Mouse (Mus musculus): ENCODE results near the gene Etfa. TPM values are rescaled to one million over a fixed set of nuclear protein-coding genes. Genes with fewer than 3 reads are reported as not detected.

Gene Etfa
- 106 and 116 TPM in 2 replicates for polyA plus RNA-seq (2015; fragmentation: Nextera tagmentation; extraction: Ambion mirVana)

DNA sequence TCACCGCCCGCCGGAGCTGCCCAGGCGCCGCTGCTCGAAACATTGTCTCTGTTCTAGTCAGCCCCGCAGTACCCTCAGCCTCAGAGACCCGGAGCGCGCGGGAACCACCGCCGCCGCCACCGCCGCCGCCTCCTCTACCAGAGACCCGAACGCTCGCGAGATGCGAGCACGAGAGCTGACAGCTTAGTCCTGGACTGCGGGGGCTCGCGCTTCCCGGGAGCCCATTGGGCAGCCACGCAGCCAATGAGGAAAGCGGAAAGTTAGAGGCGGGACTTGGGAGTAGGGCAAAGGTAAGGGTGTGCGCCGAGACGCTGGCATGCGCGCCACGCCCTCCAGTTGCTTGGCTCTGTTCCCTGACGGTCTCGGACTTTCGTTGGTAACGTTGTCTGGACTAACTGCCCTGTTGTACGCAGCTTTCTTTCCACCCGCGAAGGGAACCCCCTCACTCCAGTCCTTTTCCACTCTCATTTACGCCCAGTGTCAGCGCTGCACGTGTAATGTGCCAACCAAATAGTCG is at the start of gene Etfa:
Gene Etfa (minus strand): TSS at position 217 of the 517 bp plus-strand sequence.
- peak within 1 kb of the TSS; percentile 84 for H3K27ac ChIP-seq (replicated peaks)
- H3K9me3 ChIP-seq, result no peaks in the 10 kb centered on the region
- ATAC-seq (ENCODE audit: low read depth), result peak; percentile 100
- H3K27me3 ChIP-seq, result peaks cover 41% of the 10 kb centered on the region
- H3K4me3 ChIP-seq, result peak within 1 kb of the TSS; percentile 56
- no peaks in the 10 kb centered on the region for H3K36me3 ChIP-seq
- H3K9ac ChIP-seq, result peak within 1 kb of the TSS; percentile 78
- 1% methylated on average over 47 of the region's 47 CpGs for WGBS
- peak within 1 kb of the TSS; percentile 76 for H3K4me2 ChIP-seq
- peaks cover 10% of the 10 kb centered on the region for H3K4me1 ChIP-seq (replicated peaks)

- ATAC-seq (ENCODE audit: low read depth), result no peak
Measured at GRCm38 (mm10) chr9:55560960-55561359, 48.9 kb upstream of the Etfa start.

DNA sequence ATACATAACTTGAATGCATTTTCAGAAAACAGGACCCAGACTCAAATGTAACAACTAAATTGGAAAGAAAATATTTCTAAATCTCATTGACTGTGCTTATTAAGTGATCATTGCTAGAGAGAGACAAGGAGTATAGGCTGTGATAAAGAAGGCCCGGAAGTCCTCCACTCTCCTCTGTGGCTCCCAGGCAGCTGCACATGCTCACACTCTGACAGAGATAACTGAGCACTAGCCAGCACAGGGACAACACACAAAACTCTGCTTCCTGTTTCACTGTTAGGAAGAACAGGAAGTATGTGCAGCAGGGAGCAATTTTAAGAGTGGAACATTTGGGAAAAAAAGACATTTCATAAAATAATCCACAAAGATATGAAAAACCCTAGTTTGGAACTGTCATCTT is 42.9 kb upstream of the Etfa start:
- Histone ChIP-seq H3K4me1 (replicated peaks) (no peaks in the 10 kb centered on the region), H3K4me3 (no peak overlapping the region), H3K36me3 (no peaks in the 10 kb centered on the region), H3K9me3 (no peaks in the 10 kb centered on the region), H3K9ac (no peak overlapping the region), H3K4me2 (no peak overlapping the region), H3K27ac (replicated peaks) (no peak overlapping the region), H3K27me3 (peaks cover 26% of the 10 kb centered on the region)
- ATAC-seq (ENCODE audit: low read depth), result no peak
- WGBS, result 77% methylated on average over 1 of the region's 1 CpGs

More at GRCm38 (mm10) chr9:55560960-55561359, 48.9 kb upstream of the Etfa start:
- 93% methylated on average over 1 of the region's 1 CpGs for WGBS
- Histone ChIP-seq H3K36me3 (no peaks in the 10 kb centered on the region), H3K27me3 (no peaks in the 10 kb centered on the region), H3K9ac (no peak overlapping the region), H3K9me3 (no peaks in the 10 kb centered on the region), H3K4me1 (replicated peaks) (no peaks in the 10 kb centered on the region), H3K4me3 (no peak overlapping the region), H3K27ac (replicated peaks) (no peak overlapping the region), H3K4me2 (no peak overlapping the region)

DNA sequence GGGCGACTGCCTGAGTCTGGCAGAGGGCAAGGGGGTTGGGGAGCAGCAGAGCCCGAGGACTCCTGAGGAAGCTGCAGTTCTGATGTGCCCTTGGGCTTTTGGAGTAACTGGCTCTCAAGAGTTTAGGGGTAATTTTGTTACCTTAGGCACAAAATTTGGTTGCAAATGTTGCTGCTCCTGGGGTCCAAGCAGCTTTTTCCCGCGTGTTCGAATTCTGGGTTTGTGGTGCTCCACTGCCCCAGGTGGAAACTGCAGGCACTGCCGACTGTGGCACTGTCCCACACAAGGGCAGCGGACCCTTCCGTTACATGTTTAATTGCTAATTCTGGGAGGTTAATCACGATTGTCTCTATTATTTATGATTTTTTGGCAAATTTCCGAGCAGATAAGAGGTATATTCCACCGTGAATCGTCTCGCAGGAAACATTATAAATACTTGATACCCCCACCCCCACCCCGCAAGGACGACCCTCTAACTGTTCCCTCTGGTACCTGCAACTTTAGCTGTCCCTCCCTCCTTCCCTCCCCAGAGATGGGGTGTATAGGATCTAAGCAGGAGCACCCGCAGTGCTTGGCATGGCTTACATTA is 37.4 kb upstream of the Etfa start:
- Histone ChIP-seq H3K4me1 (replicated peaks) (peaks cover 21% of the 10 kb centered on the region), H3K27ac (replicated peaks) (no peak overlapping the region), H3K4me3 (no peak overlapping the region), H3K9ac (no peak overlapping the region), H3K9me3 (no peaks in the 10 kb centered on the region), H3K27me3 (peaks cover 82% of the 10 kb centered on the region), H3K4me2 (peak overlapping the region; percentile 22), H3K36me3 (no peaks in the 10 kb centered on the region)
- WGBS, result 2% methylated on average over 16 of the region's 16 CpGs
- peak; percentile 44; the same call in 1 of the 2 replicates for ATAC-seq (ENCODE audit: low read depth)

DNA sequence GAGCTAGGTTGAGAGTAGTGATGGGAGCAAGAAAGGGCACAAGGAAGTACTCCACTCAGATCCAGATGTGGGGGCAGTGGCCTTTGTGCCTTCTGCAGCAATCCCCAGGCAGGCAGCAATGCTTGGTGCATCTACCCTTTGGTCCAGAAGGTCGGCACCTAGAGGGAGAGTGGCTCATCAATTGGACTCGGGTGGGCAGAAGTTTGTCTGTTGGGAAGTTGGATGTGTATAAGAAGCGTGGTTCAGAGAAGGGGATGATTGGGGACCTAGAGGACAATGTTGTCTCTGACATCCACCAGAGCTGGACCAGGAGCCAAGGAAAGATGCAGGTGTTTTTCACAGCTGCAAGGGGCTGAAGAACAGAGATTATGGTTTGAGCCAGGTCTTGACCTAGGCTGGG is 36.8 kb upstream of the Etfa start:
- Histone ChIP-seq H3K4me2 (peak overlapping the region; percentile 22), H3K4me3 (no peak overlapping the region), H3K36me3 (no peaks in the 10 kb centered on the region), H3K27ac (replicated peaks) (no peak overlapping the region), H3K9me3 (no peaks in the 10 kb centered on the region), H3K9ac (no peak overlapping the region), H3K27me3 (peaks cover 87% of the 10 kb centered on the region), H3K4me1 (replicated peaks) (peaks cover 26% of the 10 kb centered on the region)
- no peak for ATAC-seq (ENCODE audit: low read depth)
- 3% methylated on average over 3 of the region's 3 CpGs for WGBS

- H3K36me3 ChIP-seq, result no peaks in the 10 kb centered on the region
- peak overlapping the region; percentile 48 for H3K4me2 ChIP-seq
- H3K9me3 ChIP-seq, result no peaks in the 10 kb centered on the region
- no peak overlapping the region for H3K27ac ChIP-seq (replicated peaks)
- peak overlapping the region; percentile 38 for H3K4me3 ChIP-seq
- peaks cover 42% of the 10 kb centered on the region for H3K4me1 ChIP-seq (replicated peaks)
- WGBS, result under 1% methylated on average over 63 of the region's 63 CpGs
- H3K9ac ChIP-seq, result peak overlapping the region; percentile 31; the same call in 1 of the 2 replicates
- ATAC-seq (ENCODE audit: low read depth), result 0 out of 2 replicates have a peak, but pooled peaks have one; percentile 30
- H3K27me3 ChIP-seq, result peaks cover 100% of the 10 kb centered on the region
Measured at GRCm38 (mm10) chr9:55546176-55547010, 34.4 kb upstream of the Etfa start.

DNA sequence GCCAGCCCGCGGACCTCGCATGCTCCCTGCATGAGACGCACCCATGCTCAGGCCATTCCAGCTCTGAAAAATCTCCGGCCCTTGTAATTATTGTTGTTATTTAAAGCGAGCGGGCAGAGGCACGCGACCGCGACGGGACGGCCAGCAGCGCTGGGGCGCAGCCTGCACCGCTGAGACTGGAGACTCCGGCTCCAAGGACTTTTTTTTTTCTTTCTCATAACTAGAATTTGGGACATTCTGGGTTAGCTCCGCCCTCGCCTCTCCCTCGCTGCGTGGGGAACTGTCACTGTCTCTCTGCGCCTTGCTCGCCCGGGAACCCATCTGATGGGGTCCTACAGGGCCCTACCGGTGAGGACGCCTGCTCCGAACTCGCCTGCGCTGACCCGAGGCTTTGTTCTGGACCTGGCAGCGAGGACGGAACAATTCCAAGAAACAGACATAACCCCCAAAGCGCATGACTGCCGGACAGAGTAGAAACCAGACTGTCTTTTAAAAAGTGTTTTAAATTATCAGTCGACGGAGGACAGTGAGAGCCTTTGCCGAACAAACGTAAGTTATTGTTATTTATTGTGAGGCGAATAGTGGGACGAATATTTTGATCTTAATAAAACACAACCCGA is 33.6 kb upstream of the Etfa start:
- peak overlapping the region; percentile 38 for H3K4me3 ChIP-seq
- WGBS, result 3% methylated on average over 41 of the region's 41 CpGs

GRCm38 (mm10) chr9:55544861-55545555 is 33.0 kb upstream of the Etfa start:
- H3K27me3 ChIP-seq, result peaks cover 100% of the 10 kb centered on the region
- no peaks in the 10 kb centered on the region for H3K9me3 ChIP-seq
- H3K9ac ChIP-seq, result peak overlapping the region; percentile 67
- no peak for ATAC-seq (ENCODE audit: low read depth)
- under 1% methylated on average over 30 of the region's 30 CpGs for WGBS
- H3K36me3 ChIP-seq, result no peaks in the 10 kb centered on the region
- H3K4me1 ChIP-seq (replicated peaks), result peaks cover 54% of the 10 kb centered on the region
- H3K27ac ChIP-seq (replicated peaks), result 0 out of 2 replicates have a peak overlapping the region, but pooled peaks have one; percentile 23
- H3K4me3 ChIP-seq, result peak overlapping the region; percentile 38
- peak overlapping the region; percentile 48 for H3K4me2 ChIP-seq

More for the DNA sequence above, 33.6 kb upstream of the Etfa start:
- H3K27me3 ChIP-seq, result peaks cover 100% of the 10 kb centered on the region
- H3K9ac ChIP-seq, result peak overlapping the region; percentile 67
- H3K4me2 ChIP-seq, result peak overlapping the region; percentile 48
- ATAC-seq (ENCODE audit: low read depth), result no peak
- H3K9me3 ChIP-seq, result no peaks in the 10 kb centered on the region
- no peak overlapping the region for H3K27ac ChIP-seq (replicated peaks)
- H3K4me1 ChIP-seq (replicated peaks), result peaks cover 49% of the 10 kb centered on the region
- H3K36me3 ChIP-seq, result no peaks in the 10 kb centered on the region

DNA sequence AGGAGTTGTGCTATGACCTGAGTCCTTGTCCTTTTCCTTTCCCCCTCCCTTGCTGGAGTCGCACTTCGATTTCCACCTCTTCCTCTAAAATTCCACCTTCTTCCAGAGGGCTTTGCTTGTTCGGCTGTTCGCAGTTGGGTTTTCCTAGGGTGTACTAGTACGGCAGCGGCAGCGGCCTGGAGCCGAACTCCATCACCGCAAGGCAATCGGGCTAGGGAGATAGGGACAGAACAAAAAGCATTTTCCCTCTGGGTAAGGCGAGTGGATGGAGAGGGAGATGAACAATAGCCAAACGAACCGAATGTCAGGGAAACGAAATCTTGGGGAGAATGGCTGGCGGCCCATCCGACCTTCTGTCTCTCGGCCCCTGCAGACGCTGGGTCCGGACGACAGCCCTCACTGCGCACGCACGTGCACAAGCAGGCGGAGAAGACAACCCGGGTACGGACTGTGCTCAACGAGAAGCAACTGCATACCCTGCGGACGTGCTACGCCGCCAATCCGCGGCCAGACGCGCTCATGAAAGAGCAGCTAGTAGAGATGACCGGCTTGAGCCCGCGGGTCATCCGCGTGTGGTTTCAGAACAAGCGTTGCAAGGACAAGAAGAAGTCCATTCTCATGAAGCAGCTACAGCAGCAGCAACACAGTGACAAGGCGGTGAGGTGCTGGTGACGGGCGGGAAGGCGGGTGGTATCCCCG is 31.8 kb upstream of the Etfa start:
- Histone ChIP-seq H3K4me1 (replicated peaks) (peaks cover 50% of the 10 kb centered on the region), H3K27me3 (peaks cover 100% of the 10 kb centered on the region), H3K4me3 (peak overlapping the region; percentile 38), H3K27ac (replicated peaks) (peak overlapping the region; percentile 70), H3K9me3 (no peaks in the 10 kb centered on the region), H3K36me3 (no peaks in the 10 kb centered on the region), H3K4me2 (peak overlapping the region; percentile 48), H3K9ac (peak overlapping the region; percentile 67)
- no peak for ATAC-seq (ENCODE audit: low read depth)
- under 1% methylated on average over 46 of the region's 46 CpGs for WGBS

DNA sequence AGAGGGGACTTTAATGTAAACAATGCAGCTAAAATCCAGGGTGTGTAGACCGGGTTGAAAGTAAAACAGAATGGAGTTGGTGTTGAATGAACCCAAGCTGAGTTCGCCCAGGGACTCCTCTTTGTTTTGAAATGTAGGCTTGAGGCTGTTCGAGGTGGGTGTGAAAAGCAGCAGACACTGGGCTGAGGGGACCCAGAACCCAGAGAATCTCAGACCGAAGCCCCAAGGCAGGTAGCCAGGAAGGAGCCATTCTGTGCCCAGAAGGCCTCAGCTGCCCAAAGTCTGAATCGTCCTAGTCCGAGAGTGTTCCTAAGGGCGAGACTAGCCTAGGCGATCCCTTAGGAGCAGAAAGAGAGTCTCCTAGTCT is 31.3 kb upstream of the Etfa start:
- H3K36me3 ChIP-seq, result no peaks in the 10 kb centered on the region

More for the DNA sequence above, 31.3 kb upstream of the Etfa start:
- H3K27ac ChIP-seq (replicated peaks), result peak overlapping the region; percentile 70; the same call in 1 of the 2 replicates
- WGBS, result 3% methylated on average over 8 of the region's 8 CpGs
- ATAC-seq (ENCODE audit: low read depth), result no peak
- peak overlapping the region; percentile 38 for H3K4me3 ChIP-seq
- peaks cover 100% of the 10 kb centered on the region for H3K27me3 ChIP-seq
- peaks cover 54% of the 10 kb centered on the region for H3K4me1 ChIP-seq (replicated peaks)
- no peaks in the 10 kb centered on the region for H3K9me3 ChIP-seq
- peak overlapping the region; percentile 67 for H3K9ac ChIP-seq
- H3K4me2 ChIP-seq, result peak overlapping the region; percentile 48

All from neural tube, embryonic 13.5 days (tissue).